Mouse (Mus musculus) spleen, adult 2 months (tissue): ENCODE data around the gene Marveld3. TPM values are rescaled to one million over a fixed set of nuclear protein-coding genes. Genes with fewer than 3 reads are reported as not detected.
A peak's percentile ranks its signal among the peaks of the same experiment; 100 is the strongest.

Experiments
- DNase-seq, 2 experiments: peaks; one replicate each; pipeline versions ENCODE4 v3.0.0 to v3.0.0-alpha.2; 2012 to 2021; ENCODE audit warnings: low spot score in 2 of 2, low read depth in 1 of 2
- H3K27ac ChIP-seq: fragments of 200-500 bp; 2 replicates; pipeline ENCODE4 v1.5.1; 2012; ENCODE audit warnings: low read length, inconsistent platforms; ENCODE audit not compliant: insufficient read depth
- H3K27me3 ChIP-seq: fragments of 200-500 bp; 2 replicates; pipeline ENCODE4 v1.6.1; 2012; ENCODE audit warnings: mild to moderate bottlenecking, moderate library complexity, low read length, inconsistent platforms; ENCODE audit not compliant: control insufficient read depth, insufficient read depth
- H3K36me3 ChIP-seq: fragments of 200-500 bp; 2 replicates; pipeline ENCODE4 v1.6.1; 2012; ENCODE audit warnings: mild to moderate bottlenecking, low read length, inconsistent platforms; ENCODE audit not compliant: control insufficient read depth, insufficient read depth
- H3K4me1 ChIP-seq: fragments of 200-500 bp; 2 replicates; pipeline ENCODE4 v1.6.1; 2011; ENCODE audit warnings: inconsistent platforms; ENCODE audit not compliant: control insufficient read depth, insufficient read depth, insufficient read length
- H3K4me3 ChIP-seq: fragments of 200-500 bp; 2 replicates; pipeline ENCODE4 v1.5.1; 2011; ENCODE audit warnings: mild to moderate bottlenecking, inconsistent platforms; ENCODE audit not compliant: insufficient read depth, insufficient read length; ENCODE audit errors: extremely low read depth
- CTCF ChIP-seq: fragments of 200-500 bp; IDR thresholded peaks from 2 replicates; pipeline ENCODE4 v1.5.1; 2011; ENCODE audit warnings: mild to moderate bottlenecking, inconsistent platforms; ENCODE audit not compliant: insufficient read depth, insufficient read length, insufficient replicate concordance; ENCODE audit errors: extremely low read depth
- POLR2A ChIP-seq: fragments of 200-500 bp; IDR thresholded peaks from 2 replicates; pipeline ENCODE4 v1.6.1; 2011; ENCODE audit warnings: low read depth, low read length, inconsistent platforms
- WGBS: fragments of 180-500 bp; shearing (Covaris S2); methylation state at CpG from one replicate; pipeline ENCODE4 v1.1.7; 2018; 5-methylcytosine and 5-hydroxymethylcytosine counted together
- polyA plus RNA-seq: library from polyadenylated mRNA; depleted of rRNA; stranded (reverse); fragments of >200 nt; gene quantifications from 2 replicates; pipeline ENCODE4 v1.2.3, GENCODE M21; 2012; rRNA removed

The Marveld3 gene
- 0.11 and 0.21 TPM in 2 replicates for polyA plus RNA-seq

GRCm38 (mm10) chr8:109961693-109962367 is at the start of gene Marveld3:
Gene Marveld3, minus strand, starts transcription at chr8:109962203.
- WGBS: 9% methylated on average over 64 of the region's 64 CpGs
- H3K27me3 ChIP-seq: peaks cover 7% of the 10 kb centered on the region
- H3K36me3 ChIP-seq: no peaks in the 10 kb centered on the region
- DNase-seq: peak in 1 of 2 experiments; percentile 18
- H3K4me3 ChIP-seq: peak within 1 kb of the TSS; percentile 35; the same call in 1 of the 2 replicates
- H3K27ac ChIP-seq: no peak within 1 kb of the TSS
- peak; percentile 62; the same call in 1 of the 2 replicates for TF ChIP-seq CTCF
- no peak for TF ChIP-seq POLR2A
- peaks cover 5% of the 10 kb centered on the region; the same call in 1 of the 2 replicates for H3K4me1 ChIP-seq

GRCm38 (mm10) chr8:110010868-110011267 is 48.9 kb upstream of the Marveld3 start:
- Histone ChIP-seq H3K36me3 (no peaks in the 10 kb centered on the region), H3K27me3 (no peaks in the 10 kb centered on the region), H3K4me1 (no peaks in the 10 kb centered on the region), H3K4me3 (no peak overlapping the region), H3K27ac (no peak overlapping the region)
- TF ChIP-seq POLR2A (no peak), CTCF (peak; percentile 38; the same call in 1 of the 2 replicates)
- no peak for DNase-seq
- WGBS: 37% methylated on average over 5 of the region's 5 CpGs

GRCm38 (mm10) chr8:110008995-110009446 is 47.0 kb upstream of the Marveld3 start:
- no peaks in the 10 kb centered on the region for H3K4me1 ChIP-seq
- no peaks in the 10 kb centered on the region for H3K27me3 ChIP-seq
- 26% methylated on average over 8 of the region's 8 CpGs for WGBS
- no peak for DNase-seq
- no peak overlapping the region for H3K27ac ChIP-seq
- no peaks in the 10 kb centered on the region for H3K36me3 ChIP-seq
- no peak overlapping the region for H3K4me3 ChIP-seq
- TF ChIP-seq POLR2A (no peak), CTCF (no peak)

GRCm38 (mm10) chr8:110008228-110008994 is 46.4 kb upstream of the Marveld3 start:
- H3K36me3 ChIP-seq: no peaks in the 10 kb centered on the region
- TF ChIP-seq CTCF (no peak), POLR2A (no peak)
- no peaks in the 10 kb centered on the region for H3K4me1 ChIP-seq
- no peak overlapping the region for H3K4me3 ChIP-seq
- no peak overlapping the region for H3K27ac ChIP-seq
- H3K27me3 ChIP-seq: no peaks in the 10 kb centered on the region
- no peak for DNase-seq
- 77% methylated on average over 26 of the region's 26 CpGs for WGBS

GRCm38 (mm10) chr8:110006312-110007023 is 44.5 kb upstream of the Marveld3 start:
- H3K27me3 ChIP-seq: no peaks in the 10 kb centered on the region
- 79% methylated on average over 17 of the region's 17 CpGs for WGBS
- H3K4me3 ChIP-seq: no peak overlapping the region
- TF ChIP-seq CTCF: no peak
- no peak for TF ChIP-seq POLR2A
- no peaks in the 10 kb centered on the region for H3K4me1 ChIP-seq
- H3K27ac ChIP-seq: no peak overlapping the region
- no peak for DNase-seq
- no peaks in the 10 kb centered on the region for H3K36me3 ChIP-seq

GRCm38 (mm10) chr8:110004300-110004699 is 42.3 kb upstream of the Marveld3 start:
- Histone ChIP-seq H3K27ac (no peak overlapping the region), H3K4me3 (no peak overlapping the region), H3K27me3 (no peaks in the 10 kb centered on the region), H3K36me3 (no peaks in the 10 kb centered on the region), H3K4me1 (no peaks in the 10 kb centered on the region)
- TF ChIP-seq CTCF (no peak), POLR2A (no peak)
- WGBS: 82% methylated on average over 5 of the region's 5 CpGs
- DNase-seq: no peak
